Mouse (Mus musculus): ENCODE measurements at regions not wholly inside any gene's neighbourhood (a gene's known extent, or its start where the extent isn't known, plus 50 kb on each side); places are given as distances from the start of the nearest gene placed in this dataset.

DNA sequence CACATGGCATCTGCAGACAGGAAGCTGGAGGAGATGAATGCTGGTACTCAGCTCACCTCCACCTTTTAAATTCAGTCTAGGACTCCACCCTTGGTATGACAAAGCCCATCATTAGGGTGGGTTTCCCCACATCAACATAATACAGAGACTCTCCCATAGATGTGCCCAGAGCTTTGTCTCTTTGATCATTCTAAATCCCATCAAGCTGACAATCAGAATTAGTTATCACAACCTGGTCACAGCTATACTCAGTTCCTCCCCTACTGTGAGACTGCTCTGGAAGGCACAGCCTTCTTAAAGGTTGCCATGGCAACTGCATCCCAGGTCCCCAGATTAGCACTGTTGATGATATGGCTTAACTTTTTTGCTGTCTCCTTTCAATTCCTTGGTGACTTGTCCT is 184.3 kb upstream of the Tbx3 start:
- no peak for TF ChIP-seq TCF12 (IDR thresholded peaks at IDR 0.05; ENCODE audit: low read depth, low read length)
- no peak for TF ChIP-seq EP300 (IDR thresholded peaks at IDR 0.05; ENCODE audit: low read depth in 1 of 2, low read length in 2 of 2)
- no peak for TF ChIP-seq BHLHE40 (IDR thresholded peaks at IDR 0.05; ENCODE audit: borderline replicate concordance, low read depth, low read length)
- TF ChIP-seq CTCF (IDR thresholded peaks at IDR 0.05 in 2 of 3, conservative IDR thresholded peaks at IDR 0.05 in 1 of 3; ENCODE audit: control insufficient read depth in 1 of 3, insufficient read depth in 1 of 3, low read depth in 2 of 3, low read length in 3 of 3, poor library complexity in 1 of 3, severe bottlenecking in 1 of 3) = no peak
- no peak for TF ChIP-seq MAFK (IDR thresholded peaks at IDR 0.05; ENCODE audit: borderline replicate concordance, low read depth, low read length)
- TF ChIP-seq MYC (IDR thresholded peaks at IDR 0.05; ENCODE audit: low read depth, low read length) = no peak
